Mouse (Mus musculus): ENCODE results near the gene Gm49337. TPM values are rescaled to one million over a fixed set of nuclear protein-coding genes. Genes with fewer than 3 reads are reported as not detected.
A peak's percentile ranks its signal among the peaks of the same experiment; 100 is the strongest.

The Gm49337 gene
- polyA plus RNA-seq, 2 experiments: not detected

DNA sequence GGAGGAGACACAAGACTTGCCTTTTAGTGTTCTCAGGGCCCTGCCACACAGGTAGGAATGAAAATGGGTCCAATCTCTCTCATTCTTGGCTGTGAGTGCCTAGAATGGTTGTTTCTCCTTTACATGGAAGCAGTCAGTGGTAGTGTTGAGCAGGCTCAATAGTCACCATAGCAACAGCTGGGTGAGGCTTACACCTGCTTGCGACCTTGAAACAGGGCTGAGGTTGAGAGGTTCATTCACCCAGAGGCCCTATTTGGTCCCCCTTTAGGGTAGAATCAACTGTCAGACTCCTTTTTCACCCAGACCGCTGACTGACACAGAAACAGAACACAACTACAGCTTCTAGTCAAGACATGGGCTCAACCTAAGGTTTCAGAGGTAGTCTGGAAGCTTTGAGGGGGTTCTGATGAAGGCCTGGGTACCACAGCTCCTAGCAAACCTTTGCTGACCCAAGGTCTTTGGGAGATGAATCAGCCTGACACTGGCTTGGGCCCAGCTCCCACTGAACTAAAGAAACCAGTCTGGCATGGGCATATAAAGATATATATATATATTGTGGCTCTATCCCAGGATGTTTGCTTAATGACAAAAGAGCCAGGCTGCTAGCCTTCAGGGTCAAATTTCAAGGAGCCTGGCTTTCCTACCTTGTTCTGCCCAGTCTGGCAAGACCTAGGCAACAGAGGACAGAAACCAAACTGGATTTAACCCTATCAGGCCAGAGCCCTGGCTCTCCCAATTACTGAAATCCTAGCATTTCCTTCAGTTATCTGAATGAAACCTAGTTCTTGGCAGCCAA lies 8.2 kb upstream of the Gm49337 start:
- 82% methylated on average over 2 of the region's 2 CpGs for WGBS
- no peak overlapping the region for H3K9ac ChIP-seq (ENCODE audit: low read depth, low read length, severe bottlenecking)
- H3K9me3 ChIP-seq (ENCODE audit: control insufficient read depth, low read length): no peaks in the 10 kb centered on the region
- peaks cover 14% of the 10 kb centered on the region; the same call in 1 of the 2 replicates for H3K36me3 ChIP-seq (ENCODE audit: control insufficient read depth, insufficient read depth, low read length)
- no peak overlapping the region; the same call in 1 of the 2 replicates for H3K27ac ChIP-seq (replicated peaks; ENCODE audit: low read depth, low read length)
- no peaks in the 10 kb centered on the region for H3K27me3 ChIP-seq (ENCODE audit: control insufficient read depth, insufficient read depth, low read length)
- DNase-seq (ENCODE audit: low spot score) (no peak), ATAC-seq (ENCODE audit: low FRiP score, low read depth) (no peak)
- no peak for TF ChIP-seq POLR2A (IDR thresholded peaks at IDR 0.05; ENCODE audit: borderline replicate concordance, extremely low read depth, insufficient read depth, insufficient read length)
- H3K4me1 ChIP-seq (ENCODE audit: control insufficient read depth, insufficient read depth, low read length): peaks cover 7% of the 10 kb centered on the region; the same call in 1 of the 2 replicates
- H3K4me2 ChIP-seq (replicated peaks; ENCODE audit: low read depth, low read length, severe bottlenecking): no peak overlapping the region
- no peak overlapping the region for H3K4me3 ChIP-seq (replicated peaks; ENCODE audit: low read length)

DNA sequence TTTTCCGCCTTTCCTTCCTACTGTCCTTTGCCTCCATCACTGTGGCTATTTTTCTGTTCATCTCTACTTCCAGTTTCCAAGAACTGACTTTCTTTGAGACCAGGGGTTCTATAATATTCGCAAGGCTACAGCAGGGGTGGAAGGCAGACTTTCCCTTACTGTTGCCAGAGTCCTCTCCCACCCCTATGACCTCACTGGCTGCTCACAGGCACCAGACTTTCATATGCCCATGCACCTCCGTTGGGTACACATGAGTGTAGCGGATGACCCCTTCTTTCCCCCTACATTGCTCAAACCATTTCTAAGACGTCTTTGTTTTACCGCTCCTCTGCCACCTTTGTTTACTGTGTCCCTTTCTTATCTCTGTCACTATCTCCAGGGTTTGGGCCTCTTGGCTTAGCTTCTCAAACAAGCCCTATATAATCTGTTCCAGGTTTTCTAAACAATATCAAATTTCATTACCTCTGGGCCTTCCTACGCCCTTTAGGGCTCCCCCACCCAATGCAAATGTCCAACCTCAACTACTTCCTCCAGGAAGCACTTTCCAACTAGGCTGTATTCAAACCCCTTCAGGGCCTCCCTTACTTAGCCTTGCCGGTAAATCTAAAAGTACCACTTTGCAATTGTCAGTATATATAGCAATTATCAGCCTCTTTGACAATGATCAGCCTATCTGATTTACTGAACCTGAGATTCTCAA lies 7.3 kb upstream of the Gm49337 start:
- Histone ChIP-seq H3K27ac (replicated peaks; ENCODE audit: low read depth, low read length) (no peak overlapping the region), H3K4me3 (replicated peaks; ENCODE audit: low read length) (no peak overlapping the region), H3K9me3 (ENCODE audit: control insufficient read depth, low read length) (no peaks in the 10 kb centered on the region), H3K27me3 (ENCODE audit: control insufficient read depth, insufficient read depth, low read length) (no peaks in the 10 kb centered on the region), H3K4me1 (ENCODE audit: control insufficient read depth, insufficient read depth, low read length) (peaks cover 7% of the 10 kb centered on the region; the same call in 1 of the 2 replicates), H3K36me3 (ENCODE audit: control insufficient read depth, insufficient read depth, low read length) (0 out of 2 replicates have a peak, but pooled peaks cover 5% of the 10 kb centered on the region), H3K9ac (ENCODE audit: low read depth, low read length, severe bottlenecking) (no peak overlapping the region), H3K4me2 (replicated peaks; ENCODE audit: low read depth, low read length, severe bottlenecking) (no peak overlapping the region)
- DNase-seq (ENCODE audit: low spot score) (no peak), ATAC-seq (ENCODE audit: low FRiP score, low read depth) (no peak)
- 49% methylated on average over 8 of the region's 8 CpGs for WGBS
- no peak for TF ChIP-seq POLR2A (IDR thresholded peaks at IDR 0.05; ENCODE audit: borderline replicate concordance, extremely low read depth, insufficient read depth, insufficient read length)

GRCm38 (mm10) chr4:116167404-116167803 lies 5.8 kb upstream of the Gm49337 start, which contains the start of gene Tspan1:
Tspan1 (minus strand) TSS chr4:116167601.
- Histone ChIP-seq H3K9me3 (ENCODE audit: control insufficient read depth, low read length) (no peaks in the 10 kb centered on the region), H3K27ac (replicated peaks; ENCODE audit: low read depth, low read length) (no peak within 1 kb of the TSS)
- no peak for ATAC-seq (ENCODE audit: low FRiP score, low read depth)

GRCm38 (mm10) chr4:116168617-116169352 lies 4.4 kb upstream of the Gm49337 start:
- no peak for TF ChIP-seq POLR2A (IDR thresholded peaks at IDR 0.05; ENCODE audit: borderline replicate concordance, extremely low read depth, insufficient read depth, insufficient read length)
- H3K36me3 ChIP-seq (ENCODE audit: control insufficient read depth, insufficient read depth, low read length): no peaks in the 10 kb centered on the region
- H3K9ac ChIP-seq (ENCODE audit: low read depth, low read length, severe bottlenecking): no peak overlapping the region
- H3K9me3 ChIP-seq (ENCODE audit: control insufficient read depth, low read length): no peaks in the 10 kb centered on the region
- peaks cover 7% of the 10 kb centered on the region; the same call in 1 of the 2 replicates for H3K4me1 ChIP-seq (ENCODE audit: control insufficient read depth, insufficient read depth, low read length)
- DNase-seq (ENCODE audit: low spot score): peak; percentile 68
- ATAC-seq (ENCODE audit: low FRiP score, low read depth): peak; percentile 62; the same call in 1 of the 2 replicates
- H3K4me3 ChIP-seq (replicated peaks; ENCODE audit: low read length): no peak overlapping the region
- H3K27ac ChIP-seq (replicated peaks; ENCODE audit: low read depth, low read length): no peak overlapping the region
- H3K4me2 ChIP-seq (replicated peaks; ENCODE audit: low read depth, low read length, severe bottlenecking): no peak overlapping the region
- no peaks in the 10 kb centered on the region for H3K27me3 ChIP-seq (ENCODE audit: control insufficient read depth, insufficient read depth, low read length)
- WGBS: 80% methylated on average over 7 of the region's 8 CpGs

More at GRCm38 (mm10) chr4:116167404-116167803, 5.8 kb upstream of the Gm49337 start, which contains the start of gene Tspan1:
- WGBS: 21% methylated on average over 7 of the region's 7 CpGs
- no peak for DNase-seq (ENCODE audit: low spot score)
- H3K9ac ChIP-seq (ENCODE audit: low read depth, low read length, severe bottlenecking): no peak within 1 kb of the TSS
- H3K4me3 ChIP-seq (replicated peaks; ENCODE audit: low read length): no peak within 1 kb of the TSS
- H3K27me3 ChIP-seq (ENCODE audit: control insufficient read depth, insufficient read depth, low read length): no peaks in the 10 kb centered on the region
- no peaks in the 10 kb centered on the region for H3K36me3 ChIP-seq (ENCODE audit: control insufficient read depth, insufficient read depth, low read length)
- H3K4me1 ChIP-seq (ENCODE audit: control insufficient read depth, insufficient read depth, low read length): peaks cover 7% of the 10 kb centered on the region; the same call in 1 of the 2 replicates
- H3K4me2 ChIP-seq (replicated peaks; ENCODE audit: low read depth, low read length, severe bottlenecking): no peak within 1 kb of the TSS
- no peak for TF ChIP-seq POLR2A (IDR thresholded peaks at IDR 0.05; ENCODE audit: borderline replicate concordance, extremely low read depth, insufficient read depth, insufficient read length)

- DNase-seq (ENCODE audit: low spot score) (no peak), ATAC-seq (ENCODE audit: low FRiP score, low read depth) (no peak; the same call in 1 of the 2 replicates)
- no peak overlapping the region for H3K9ac ChIP-seq (ENCODE audit: low read depth, low read length, severe bottlenecking)
- no peak overlapping the region for H3K27ac ChIP-seq (replicated peaks; ENCODE audit: low read depth, low read length)
- no peaks in the 10 kb centered on the region for H3K9me3 ChIP-seq (ENCODE audit: control insufficient read depth, low read length)
- H3K4me1 ChIP-seq (ENCODE audit: control insufficient read depth, insufficient read depth, low read length): peaks cover 7% of the 10 kb centered on the region; the same call in 1 of the 2 replicates
- no peaks in the 10 kb centered on the region for H3K27me3 ChIP-seq (ENCODE audit: control insufficient read depth, insufficient read depth, low read length)
- H3K4me2 ChIP-seq (replicated peaks; ENCODE audit: low read depth, low read length, severe bottlenecking): no peak overlapping the region
- no peaks in the 10 kb centered on the region for H3K36me3 ChIP-seq (ENCODE audit: control insufficient read depth, insufficient read depth, low read length)
- TF ChIP-seq POLR2A (IDR thresholded peaks at IDR 0.05; ENCODE audit: borderline replicate concordance, extremely low read depth, insufficient read depth, insufficient read length): no peak
- 73% methylated on average over 3 of the region's 3 CpGs for WGBS
- H3K4me3 ChIP-seq (replicated peaks; ENCODE audit: low read length): no peak overlapping the region
Observed at GRCm38 (mm10) chr4:116169353-116169672, 3.9 kb upstream of the Gm49337 start.
